Mouse (Mus musculus) spleen, adult 12 weeks (tissue): ENCODE data around the gene Hlcs.

Experiments
- DNase-seq: peaks from one replicate; pipeline ENCODE4 v3.0.0; 2022; ENCODE audit warnings: low spot score

Gene Hlcs

GRCm38 (mm10) chr16:94205528-94206484 is 107.6 kb downstream of the Hlcs start:
- DNase-seq = no peak

GRCm38 (mm10) chr16:94201387-94201786 is 112.0 kb downstream of the Hlcs start:
- DNase-seq = no peak

GRCm38 (mm10) chr16:94195913-94196312 is 117.5 kb downstream of the Hlcs start:
- DNase-seq = no peak

- no peak for DNase-seq
Measured at GRCm38 (mm10) chr16:94191379-94192315, 121.7 kb downstream of the Hlcs start.

- DNase-seq = no peak
Measured at GRCm38 (mm10) chr16:94190256-94190655, 123.1 kb downstream of the Hlcs start.

- DNase-seq = no peak
Measured at GRCm38 (mm10) chr16:94186526-94186925, 126.8 kb downstream of the Hlcs start.

- DNase-seq = peak; percentile 9
Measured at GRCm38 (mm10) chr16:94185430-94185829, 127.9 kb downstream of the Hlcs start.

GRCm38 (mm10) chr16:94180122-94180870 is 133.1 kb downstream of the Hlcs start:
- no peak for DNase-seq

GRCm38 (mm10) chr16:94179341-94180121 is 133.8 kb downstream of the Hlcs start:
- no peak for DNase-seq

- no peak for DNase-seq
Measured at GRCm38 (mm10) chr16:94178441-94179220, 134.7 kb downstream of the Hlcs start.

- no peak for DNase-seq
Measured at GRCm38 (mm10) chr16:94176997-94177857, 136.1 kb downstream of the Hlcs start.

GRCm38 (mm10) chr16:94175366-94175986 is 137.9 kb downstream of the Hlcs start:
- no peak for DNase-seq

GRCm38 (mm10) chr16:94173361-94173760 is 140.0 kb downstream of the Hlcs start:
- DNase-seq = no peak

GRCm38 (mm10) chr16:94170218-94170617 is 143.2 kb downstream of the Hlcs start:
- no peak for DNase-seq

GRCm38 (mm10) chr16:94168655-94169545 is 144.5 kb downstream of the Hlcs start:
- no peak for DNase-seq

- no peak for DNase-seq
Measured at GRCm38 (mm10) chr16:94164978-94165377, 148.4 kb downstream of the Hlcs start.

GRCm38 (mm10) chr16:94164236-94164635 is 149.1 kb downstream of the Hlcs start:
- DNase-seq = no peak

- no peak for DNase-seq
Measured at GRCm38 (mm10) chr16:94163051-94163450, 150.3 kb downstream of the Hlcs start.
